Mouse (Mus musculus): ENCODE data around the gene Xrcc1.

DNA sequence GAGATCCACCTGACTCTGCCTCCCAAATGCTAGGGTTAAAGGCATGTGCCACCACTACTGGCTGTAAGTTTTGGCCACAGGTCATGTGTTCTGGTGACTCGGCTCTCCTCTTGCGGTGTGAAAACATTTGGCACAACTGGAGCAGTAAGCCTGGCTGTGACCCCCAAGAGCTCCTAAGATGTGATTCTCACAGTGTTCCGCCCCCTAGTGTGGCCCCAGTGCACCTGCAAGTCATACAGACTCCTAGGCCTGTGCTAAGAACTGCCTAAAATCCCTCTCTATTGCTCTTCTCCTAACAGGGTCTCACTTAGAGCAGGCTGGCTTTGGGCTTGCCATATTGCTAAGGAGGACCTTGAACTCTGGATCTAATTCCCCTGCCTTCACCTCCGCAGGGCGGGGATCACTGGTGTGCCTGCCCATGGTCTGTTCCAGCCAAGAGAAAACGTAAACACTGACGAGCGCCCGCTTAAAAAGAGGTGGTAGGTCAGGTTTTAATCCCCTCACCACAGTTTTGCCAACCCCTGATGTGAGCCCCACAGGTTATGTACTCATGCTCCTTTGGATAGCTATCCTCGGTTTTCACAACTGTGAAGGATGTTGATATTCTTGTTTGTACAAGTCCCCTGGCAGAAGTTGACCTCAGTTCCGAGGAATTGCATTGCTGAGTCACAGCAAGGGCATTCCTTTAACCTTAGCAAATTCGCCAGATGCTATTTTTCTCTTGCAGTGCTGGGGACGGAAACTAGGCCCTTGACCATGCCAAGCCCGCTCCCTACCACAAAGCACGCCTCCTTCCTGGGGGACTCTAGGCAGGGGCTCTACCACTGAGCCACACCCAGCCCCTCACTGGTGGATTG, 53.4 kb downstream of the Xrcc1 start:
- TF ChIP-seq POLR2AphosphoS5 (IDR thresholded peaks at IDR 0.05; ENCODE audit: insufficient replicate concordance, low read depth, low read length) (no peak), CTCF (IDR thresholded peaks at IDR 0.05; ENCODE audit: low read depth, low read length) (0 out of 2 replicates have a peak, but pooled peaks have one; percentile 8)

All from G1E (cell line).